Mouse (Mus musculus) cerebellum, adult 2 months (tissue): ENCODE measurements at regions not wholly inside any gene's neighbourhood (a gene's known extent, or its start where the extent isn't known, plus 50 kb on each side); places are given as distances from the start of the nearest gene placed in this dataset.

Source experiments
- CTCF ChIP-seq: fragments of 200-500 bp; IDR thresholded peaks from 2 replicates; pipeline ENCODE4 v1.5.1; 2011; ENCODE audit warnings: low read depth, mild to moderate bottlenecking, control low read depth, low read length, moderate library complexity, borderline replicate concordance; ENCODE audit not compliant: insufficient read depth
- POLR2A ChIP-seq: fragments of 200-500 bp; IDR thresholded peaks from 2 replicates; pipeline ENCODE4 v1.6.1; 2011; ENCODE audit warnings: low read length, control low read depth, borderline replicate concordance; ENCODE audit not compliant: insufficient read depth

DNA sequence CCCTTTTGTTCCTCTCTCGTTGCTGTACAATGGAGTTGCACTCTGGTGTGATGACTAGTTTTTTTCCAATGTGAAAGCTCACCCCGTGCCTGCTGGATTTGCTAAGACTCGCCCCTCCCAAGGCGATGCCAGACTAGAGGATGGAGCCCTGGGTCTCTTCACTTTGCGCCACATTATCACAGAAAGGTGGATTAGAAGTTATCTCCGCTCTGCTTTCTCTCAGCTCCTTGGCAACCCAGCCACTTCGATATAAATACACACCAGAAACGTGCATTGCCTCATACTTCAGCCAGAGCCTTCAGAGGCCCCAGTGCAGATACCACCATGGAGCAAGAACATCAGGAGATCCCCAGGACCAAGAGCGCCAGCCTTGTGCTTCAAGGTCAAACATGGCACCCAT lies 114.2 kb upstream of the Tbx20 start:
- TF ChIP-seq CTCF (no peak), POLR2A (no peak)
